Mouse (Mus musculus): ENCODE measurements at regions not wholly inside any gene's neighbourhood (a gene's known extent, or its start where the extent isn't known, plus 50 kb on each side); places are given as distances from the start of the nearest gene placed in this dataset.

- no peaks in the 10 kb centered on the region for H3K4me1 ChIP-seq (ENCODE audit: control insufficient read depth in 1 of 2, insufficient read depth in 2 of 2, low read length in 2 of 2)
- TF ChIP-seq USF1 (IDR thresholded peaks at IDR 0.05; ENCODE audit: low read depth, low read length) (no peak), MYB (IDR thresholded peaks at IDR 0.05; ENCODE audit: low read depth, low read length) (no peak), MAX (IDR thresholded peaks at IDR 0.05; ENCODE audit: low read length) (no peak), CTCF (IDR thresholded peaks at IDR 0.05 in 2 of 3, conservative IDR thresholded peaks at IDR 0.05 in 1 of 3; ENCODE audit: control insufficient read depth in 1 of 3, insufficient read depth in 1 of 3, low read depth in 2 of 3, low read length in 3 of 3, poor library complexity in 1 of 3, severe bottlenecking in 1 of 3) (no peak), SMC3 (IDR thresholded peaks at IDR 0.05; ENCODE audit: low read depth, low read length) (no peak)
- no peak overlapping the region for H3K4me3 ChIP-seq (ENCODE audit: control insufficient read depth in 1 of 2, insufficient read depth in 1 of 2, low read depth in 2 of 2, low read length in 2 of 2)
Observed at GRCm38 (mm10) chr11:64667010-64667409, 230.6 kb upstream of the F930015N05Rik start.

GRCm38 (mm10) chr11:64667521-64667920, 231.1 kb upstream of the F930015N05Rik start:
- H3K79me2 ChIP-seq (ENCODE audit: control insufficient read depth, insufficient read depth, low read length, poor library complexity): no peaks in the 10 kb centered on the region
- no peak overlapping the region for H3K4me3 ChIP-seq (ENCODE audit: control insufficient read depth in 1 of 2, insufficient read depth in 1 of 2, low read depth in 2 of 2, low read length in 2 of 2)
- no peak overlapping the region for H3K27ac ChIP-seq (ENCODE audit: control insufficient read depth, low read depth, low read length)
- DNase-seq (ENCODE audit: low read depth, low spot score): no peak
- H3K4me1 ChIP-seq (ENCODE audit: control insufficient read depth in 1 of 2, insufficient read depth in 2 of 2, low read length in 2 of 2): no peaks in the 10 kb centered on the region
- H3K9ac ChIP-seq (ENCODE audit: control insufficient read depth, low read depth, low read length, poor library complexity, severe bottlenecking): no peak overlapping the region
- no peaks in the 10 kb centered on the region for H3K27me3 ChIP-seq (ENCODE audit: control insufficient read depth in 1 of 2, insufficient read depth in 2 of 2, low read length in 2 of 2)
- TF ChIP-seq MAX (IDR thresholded peaks at IDR 0.05; ENCODE audit: low read length) (no peak), RCOR1 (IDR thresholded peaks at IDR 0.05; ENCODE audit: low read depth, low read length) (no peak), MAFK (IDR thresholded peaks at IDR 0.05; ENCODE audit: borderline replicate concordance, low read depth, low read length) (no peak), ZKSCAN1 (IDR thresholded peaks at IDR 0.05; ENCODE audit: low read depth, low read length) (no peak), MYC (IDR thresholded peaks at IDR 0.05; ENCODE audit: low read depth, low read length) (no peak), JUND (IDR thresholded peaks at IDR 0.05; ENCODE audit: low read depth, low read length) (no peak), MEF2A (IDR thresholded peaks at IDR 0.05; ENCODE audit: extremely low read depth, insufficient replicate concordance, low read depth, low read length, poor library complexity, severe bottlenecking) (no peak), EP300 (IDR thresholded peaks at IDR 0.05; ENCODE audit: low read depth in 1 of 2, low read length in 2 of 2) (no peak), CTCF (IDR thresholded peaks at IDR 0.05 in 2 of 3, conservative IDR thresholded peaks at IDR 0.05 in 1 of 3; ENCODE audit: control insufficient read depth in 1 of 3, insufficient read depth in 1 of 3, low read depth in 2 of 3, low read length in 3 of 3, poor library complexity in 1 of 3, severe bottlenecking in 1 of 3) (no peak), E2F4 (IDR thresholded peaks at IDR 0.05; ENCODE audit: borderline replicate concordance, low read depth, low read length) (no peak), TCF12 (IDR thresholded peaks at IDR 0.05; ENCODE audit: low read depth, low read length) (no peak), ZC3H11A (IDR thresholded peaks at IDR 0.05; ENCODE audit: low read depth, low read length) (no peak), USF2 (IDR thresholded peaks at IDR 0.05; ENCODE audit: borderline replicate concordance in 1 of 2, insufficient read depth in 1 of 2, low read depth in 1 of 2, low read length in 2 of 2) (no peak), NELFE (IDR thresholded peaks at IDR 0.05; ENCODE audit: low read depth, low read length) (no peak), MXI1 (IDR thresholded peaks at IDR 0.05; ENCODE audit: low read depth, low read length) (no peak), ZMIZ1 (IDR thresholded peaks at IDR 0.05; ENCODE audit: low read depth, low read length) (no peak), ZNF384 (IDR thresholded peaks at IDR 0.05; ENCODE audit: low read depth, low read length) (no peak), TBP (IDR thresholded peaks at IDR 0.05; ENCODE audit: low read depth, low read length) (no peak), NRF1 (IDR thresholded peaks at IDR 0.05; ENCODE audit: insufficient read depth, low read depth, low read length, poor library complexity, severe bottlenecking) (no peak), CHD2 (IDR thresholded peaks at IDR 0.05; ENCODE audit: low read length) (no peak)
- no peaks in the 10 kb centered on the region for H3K36me3 ChIP-seq (ENCODE audit: control insufficient read depth in 1 of 2, insufficient read depth in 2 of 2, low read length in 2 of 2)
- H3K9me3 ChIP-seq (replicated peaks; ENCODE audit: insufficient read depth, low read length): no peaks in the 10 kb centered on the region

More at GRCm38 (mm10) chr11:64667010-64667409, 230.6 kb upstream of the F930015N05Rik start:
- Histone ChIP-seq H3K9ac (ENCODE audit: control insufficient read depth, low read depth, low read length, poor library complexity, severe bottlenecking) (no peak overlapping the region), H3K27ac (ENCODE audit: control insufficient read depth, low read depth, low read length) (no peak overlapping the region), H3K36me3 (ENCODE audit: control insufficient read depth in 1 of 2, insufficient read depth in 2 of 2, low read length in 2 of 2) (no peaks in the 10 kb centered on the region), H3K79me2 (ENCODE audit: control insufficient read depth, insufficient read depth, low read length, poor library complexity) (no peaks in the 10 kb centered on the region), H3K9me3 (replicated peaks; ENCODE audit: insufficient read depth, low read length) (no peaks in the 10 kb centered on the region), H3K27me3 (ENCODE audit: control insufficient read depth in 1 of 2, insufficient read depth in 2 of 2, low read length in 2 of 2) (no peaks in the 10 kb centered on the region)
- DNase-seq (ENCODE audit: low read depth, low spot score): no peak

Measured in MEL (cell line).